Mouse (Mus musculus) thymus, adult 2 months (tissue): ENCODE data around the gene Fbf1.

ENCODE experiments used
- CTCF ChIP-seq: fragments of 200-500 bp; IDR thresholded peaks from 2 replicates; pipeline ENCODE4 v1.5.1; 2012; ENCODE audit warnings: mild to moderate bottlenecking, control low read depth, low read length, moderate library complexity, borderline replicate concordance; ENCODE audit not compliant: control insufficient read depth, poor library complexity, insufficient read depth; ENCODE audit errors: extremely low read depth
- POLR2A ChIP-seq: fragments of 200-500 bp; IDR thresholded peaks from 2 replicates; pipeline ENCODE4 v1.6.1; 2012; ENCODE audit warnings: mild to moderate bottlenecking, low read length, control low read depth, moderate library complexity; ENCODE audit not compliant: control insufficient read depth, poor library complexity, insufficient read depth; ENCODE audit errors: extremely low read depth

- no peak for TF ChIP-seq CTCF
- TF ChIP-seq POLR2A = no peak
Measured at GRCm38 (mm10) chr11:116216549-116216948, 48.6 kb upstream of the Fbf1 start.
